Mouse (Mus musculus) kidney, embryonic 16.5 days (tissue): ENCODE measurements around the gene Rdh11. TPM values are rescaled to one million over a fixed set of nuclear protein-coding genes. Genes with fewer than 3 reads are reported as not detected.

Experiments used
- ATAC-seq: fragments of 200-750 bp; cut with Nextera tagmentation; 2 replicates; pipeline ENCODE4 v1.8.0; 2017; ENCODE audit warnings: moderate TSS enrichment; ENCODE audit not compliant: low FRiP score, low TSS enrichment
- H3K27ac ChIP-seq: fragments of 300-500 bp; sonication (generic); 2 replicates; pipeline ENCODE4 v1.5.1; 2014; ENCODE audit warnings: low read length
- H3K27me3 ChIP-seq: fragments of 300-500 bp; sonication (generic); 2 replicates; pipeline ENCODE4 v1.6.1; 2014; ENCODE audit warnings: low read length, control low read depth, mixed read lengths; ENCODE audit not compliant: insufficient read depth
- H3K36me3 ChIP-seq: fragments of 300-500 bp; sonication (generic); 2 replicates; pipeline ENCODE4 v1.6.1; 2014; ENCODE audit warnings: low read length, control low read depth, mixed read lengths; ENCODE audit not compliant: insufficient read depth
- H3K4me1 ChIP-seq: fragments of 300-500 bp; sonication (generic); 2 replicates; pipeline ENCODE4 v1.6.1; 2014; ENCODE audit warnings: low read length, control low read depth, mixed read lengths; ENCODE audit not compliant: insufficient read depth
- H3K4me2 ChIP-seq: fragments of 300-500 bp; sonication (generic); replicated peaks from 2 replicates; pipeline ENCODE4 v1.6.1; 2014; ENCODE audit warnings: low read depth, low read length
- H3K4me3 ChIP-seq: fragments of 300-500 bp; sonication (generic); 2 replicates; pipeline ENCODE4 v1.5.1; 2014; ENCODE audit warnings: mild to moderate bottlenecking, low read length
- H3K9ac ChIP-seq: fragments of 300-500 bp; sonication (generic); replicated peaks from 2 replicates; pipeline ENCODE4 v1.6.1; 2014; ENCODE audit warnings: low read length
- H3K9me3 ChIP-seq: fragments of 300-500 bp; sonication (generic); 2 replicates; pipeline ENCODE4 v1.6.1; 2016; ENCODE audit warnings: low read length, control low read depth
- WGBS: fragments of 180-500 bp; shearing (Covaris S2); extraction: QIAGEN DNeasy Blood & Tissue Kit; methylation state at CpG from one replicate; pipeline ENCODE4 v1.1.7; 2014; 5-methylcytosine and 5-hydroxymethylcytosine counted together
- polyA plus RNA-seq: library from polyadenylated mRNA; unstranded; fragments of >200 nt; fragmentation: Nextera tagmentation; extraction: Ambion mirVana; gene quantifications from 2 replicates; pipeline ENCODE4 v1.2.1, GENCODE M21; 2015

Gene Rdh11
- polyA plus RNA-seq, 1 experiment from 2014 or later: 27.4 TPM

DNA sequence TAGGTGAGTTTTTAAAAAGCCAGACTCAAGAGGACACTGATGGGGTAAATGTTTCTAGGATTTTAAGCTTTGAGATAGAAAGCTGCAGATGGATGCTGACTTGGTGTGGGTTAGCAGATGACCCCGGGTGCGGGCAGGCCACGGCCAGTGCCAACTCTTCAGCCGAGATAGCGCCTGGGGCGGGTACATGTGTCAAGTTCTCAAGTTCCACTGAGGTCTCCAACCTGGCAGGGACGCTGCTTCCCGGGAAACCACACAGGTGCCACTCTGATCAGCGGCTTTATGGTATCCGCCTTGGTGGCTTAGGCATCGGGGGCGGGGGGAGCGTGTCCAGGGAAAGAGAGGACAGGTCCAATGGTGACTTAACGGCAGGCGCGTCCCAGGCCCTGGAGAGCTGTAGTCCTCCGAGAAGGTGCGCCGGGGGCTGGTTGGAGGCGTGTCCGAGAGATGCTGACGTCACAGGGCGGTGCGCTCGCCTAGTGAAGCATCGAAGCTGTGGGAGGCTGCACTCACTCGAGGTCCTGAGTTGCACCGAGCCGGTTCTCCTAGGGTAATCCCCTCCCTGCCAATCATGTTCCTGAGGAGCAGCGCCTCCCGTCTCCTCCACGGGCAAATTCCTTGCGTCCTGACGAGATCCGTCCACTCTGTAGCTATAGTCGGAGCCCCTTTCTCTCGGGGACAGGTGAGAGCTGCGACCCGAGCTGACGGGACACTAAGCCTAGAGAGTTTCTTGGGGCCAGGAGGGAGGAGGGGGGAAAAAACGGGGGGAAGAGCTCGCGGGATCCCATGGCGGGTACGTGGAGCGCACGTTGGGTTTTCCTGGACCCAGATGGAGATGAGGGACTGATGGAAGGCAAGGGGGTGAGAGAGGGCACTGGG lies 61.6 kb downstream of the Rdh11 start, which contains the start of gene Arg2:
Arg2 (plus strand) TSS at position 479 of the 879 bp plus-strand sequence.
- H3K9ac ChIP-seq: peak within 1 kb of the TSS; percentile 53
- under 1% methylated on average over 47 of the region's 47 CpGs for WGBS
- H3K27ac ChIP-seq: no peak within 1 kb of the TSS

More for the DNA sequence above, 61.6 kb downstream of the Rdh11 start, which contains the start of gene Arg2:
- ATAC-seq: peak; percentile 97
- Histone ChIP-seq H3K4me1 (peaks cover 13% of the 10 kb centered on the region), H3K4me3 (peak within 1 kb of the TSS; percentile 50), H3K4me2 (peak within 1 kb of the TSS; percentile 77), H3K36me3 (no peaks in the 10 kb centered on the region), H3K9me3 (no peaks in the 10 kb centered on the region), H3K27me3 (peaks cover 33% of the 10 kb centered on the region)

Other genes starting within 250 kb of the Rdh11 start
- 4.7 and 5.3 TPM in 2 replicates for gene Tmem229b, start 184.7 kb downstream of the Rdh11 start, polyA plus RNA-seq
- 6.5 and 7.4 TPM in 2 replicates for gene Plekhh1, start 163.1 kb downstream of the Rdh11 start, polyA plus RNA-seq
- gene Pigh, start 102.6 kb downstream of the Rdh11 start, polyA plus RNA-seq: 35.6 and 36.6 TPM in 2 replicates
- 17.6 and 17.9 TPM in 2 replicates for gene Arg2, start 61.5 kb downstream of the Rdh11 start, polyA plus RNA-seq
- gene Vti1b, start 19.6 kb downstream of the Rdh11 start, polyA plus RNA-seq: 98.6 and 106 TPM in 2 replicates
- 3.5 and 4.2 TPM in 2 replicates for gene Rdh12, start 16.6 kb upstream of the Rdh11 start, polyA plus RNA-seq
- 11.2 and 17.7 TPM in 2 replicates for gene Zfyve26, start 104.0 kb upstream of the Rdh11 start, polyA plus RNA-seq
- 8.0 and 8.9 TPM in 2 replicates for gene Rad51b, start 105.0 kb upstream of the Rdh11 start, polyA plus RNA-seq